Mouse (Mus musculus) c-Kit-positive CD71-positive TER-119-negative erythroid progenitor cells, embryonic 14.5 days (primary cell): Measurements from ENCODE around the gene Cks2.
A peak's percentile ranks its signal among the peaks of the same experiment; 100 is the strongest.
"Not testable (repeated sequence)": the region's sequence is repeated elsewhere in the genome, so short reads cannot be mapped to it uniquely, and the experiment has no call there.

Source experiments
- DNase-seq: peaks from one replicate; pipeline ENCODE4 v3.0.0-alpha.2; 2013; ENCODE audit warnings: low read depth

The Cks2 gene

GRCm38 (mm10) chr13:51644829-51645789 lies at the start of gene Cks2:
Gene Cks2, plus strand, starts transcription at chr13:51645232.
- peak; percentile 99 for DNase-seq

DNA sequence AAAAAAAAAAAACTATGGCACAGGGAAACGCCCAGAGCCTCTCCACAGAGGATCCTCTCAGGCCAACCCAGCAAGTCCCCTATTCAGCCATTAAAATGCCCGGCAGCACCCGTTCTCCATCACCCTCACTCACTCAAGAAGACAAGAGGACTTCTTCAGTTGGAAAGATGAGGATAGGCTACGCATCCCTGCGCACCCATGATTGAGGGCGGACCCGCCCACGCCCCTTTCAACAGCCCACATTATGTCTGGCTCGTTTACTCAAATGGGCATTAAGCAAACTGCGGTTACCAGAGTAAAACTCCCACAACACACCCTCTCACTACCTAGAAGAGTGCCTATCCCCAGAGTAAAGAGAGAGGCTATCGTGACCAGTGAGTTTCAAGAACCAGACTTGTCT lies 49.6 kb upstream of the Cks2 start:
- no peak for DNase-seq

GRCm38 (mm10) chr13:51598063-51598462 lies 47.0 kb upstream of the Cks2 start:
- no peak for DNase-seq

DNA sequence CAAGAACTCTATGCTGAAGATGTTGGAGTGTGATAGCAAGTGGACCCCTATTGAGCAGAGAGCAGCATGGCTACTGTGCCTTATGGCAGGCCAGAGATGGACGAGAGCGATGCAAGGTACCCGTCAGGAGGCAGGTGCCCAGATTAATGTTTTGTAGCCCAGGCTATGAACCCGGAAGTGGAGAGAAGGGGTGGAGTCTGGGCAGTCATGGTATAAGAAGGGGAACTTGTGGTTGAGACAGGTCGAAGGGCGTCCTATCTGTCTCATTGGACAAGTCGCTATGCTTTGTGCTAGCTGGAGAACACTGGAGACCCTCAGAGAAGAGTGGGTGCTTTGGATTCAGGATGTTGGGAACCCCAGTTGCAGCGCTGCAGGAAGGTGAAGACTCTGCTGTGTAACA lies 44.9 kb upstream of the Cks2 start:
- no peak for DNase-seq

DNA sequence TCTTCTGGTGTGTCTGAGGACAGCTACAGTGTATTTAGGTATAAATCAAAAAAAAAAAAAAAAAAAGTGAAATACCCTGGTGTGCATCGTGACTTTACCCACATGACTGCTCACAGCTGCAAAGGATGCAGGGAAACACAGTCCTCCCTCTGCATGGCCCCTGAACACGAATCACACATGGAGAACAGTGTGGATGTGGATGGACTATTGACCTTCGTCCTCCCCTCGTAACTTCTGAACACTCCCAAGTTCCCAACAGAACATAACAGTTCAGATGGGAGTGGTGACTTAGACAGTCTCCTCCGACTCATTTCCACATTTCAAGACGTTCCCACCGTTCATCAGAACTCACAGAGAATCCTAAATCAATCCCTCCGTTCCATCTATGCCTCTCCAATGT lies 42.3 kb upstream of the Cks2 start:
- DNase-seq: no peak

DNA sequence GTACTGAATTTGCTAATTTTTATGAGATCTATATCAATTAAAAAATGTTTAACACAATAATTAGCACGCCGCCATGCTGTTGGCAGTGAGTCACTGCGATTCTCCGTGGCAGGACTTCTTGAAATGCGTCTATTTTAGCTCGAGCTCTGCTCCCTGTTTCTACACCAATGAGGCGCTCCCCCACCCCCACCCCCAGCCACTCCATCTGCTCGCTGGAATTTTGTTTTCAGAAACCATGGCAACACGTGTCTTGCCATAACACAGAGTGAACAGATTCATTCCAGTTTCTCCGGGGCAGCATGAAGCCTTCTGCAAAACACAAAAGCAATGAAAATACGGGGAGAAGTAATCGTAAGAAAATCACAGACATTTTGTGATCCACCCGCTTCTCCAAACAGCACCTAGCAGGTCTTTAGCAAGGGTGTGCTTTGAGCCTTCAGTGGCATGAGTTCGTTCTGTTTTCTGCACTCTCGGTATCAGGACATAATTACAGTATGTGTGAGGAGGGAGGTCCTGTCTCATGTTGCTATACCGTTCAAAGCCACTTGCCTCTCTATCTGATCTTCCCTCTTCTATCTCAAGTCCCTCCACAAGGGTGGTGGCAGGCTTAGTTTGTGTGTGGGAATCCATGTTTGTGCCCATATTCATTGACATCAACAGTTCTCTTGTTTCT lies 41.7 kb upstream of the Cks2 start:
- no peak for DNase-seq

GRCm38 (mm10) chr13:51603894-51604244 lies 41.2 kb upstream of the Cks2 start:
- DNase-seq: no peak

DNA sequence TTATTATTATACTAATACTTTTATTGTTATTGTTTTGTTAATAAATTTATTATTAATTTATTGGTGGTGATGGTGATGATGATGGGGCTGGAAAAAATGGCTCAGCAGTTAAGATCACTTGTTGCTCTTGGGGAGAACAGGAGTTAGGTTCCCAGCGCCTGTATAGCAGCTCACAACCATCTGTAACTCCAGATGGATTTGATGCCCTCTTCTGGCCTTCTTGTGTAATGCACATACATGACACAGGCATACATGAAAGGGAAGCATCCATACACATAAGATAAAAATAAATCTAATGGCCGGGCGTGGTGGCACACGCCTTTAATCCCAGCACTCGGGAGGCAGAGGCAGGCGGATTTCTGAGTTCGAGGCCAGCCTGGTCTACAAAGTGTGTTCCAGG lies 35.8 kb upstream of the Cks2 start:
- no peak for DNase-seq

DNA sequence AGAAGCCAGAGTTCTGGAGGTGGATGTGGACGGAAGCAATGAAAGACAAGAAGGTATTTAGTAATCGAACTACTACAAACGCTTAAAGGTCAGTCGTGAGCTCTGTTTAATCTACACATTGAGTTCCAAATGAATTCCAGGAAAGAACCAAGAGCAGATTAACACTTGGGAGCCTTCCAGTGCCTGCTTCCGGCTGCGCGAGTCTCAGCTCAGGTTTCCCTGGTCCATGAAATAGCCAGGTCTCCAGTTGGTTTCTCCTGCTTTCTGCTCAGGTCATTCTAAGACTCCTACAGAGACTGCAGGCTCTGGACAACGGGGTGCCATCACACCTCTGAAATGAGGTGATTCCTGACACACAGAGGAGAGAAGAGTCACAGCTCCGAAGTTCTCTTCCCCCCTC lies 34.0 kb upstream of the Cks2 start:
- DNase-seq: no peak

GRCm38 (mm10) chr13:51611500-51611899 lies 33.5 kb upstream of the Cks2 start:
- DNase-seq: no peak

GRCm38 (mm10) chr13:51615815-51616214 lies 29.2 kb upstream of the Cks2 start:
- no peak for DNase-seq

GRCm38 (mm10) chr13:51616417-51617044 lies 28.5 kb upstream of the Cks2 start:
- no peak for DNase-seq

DNA sequence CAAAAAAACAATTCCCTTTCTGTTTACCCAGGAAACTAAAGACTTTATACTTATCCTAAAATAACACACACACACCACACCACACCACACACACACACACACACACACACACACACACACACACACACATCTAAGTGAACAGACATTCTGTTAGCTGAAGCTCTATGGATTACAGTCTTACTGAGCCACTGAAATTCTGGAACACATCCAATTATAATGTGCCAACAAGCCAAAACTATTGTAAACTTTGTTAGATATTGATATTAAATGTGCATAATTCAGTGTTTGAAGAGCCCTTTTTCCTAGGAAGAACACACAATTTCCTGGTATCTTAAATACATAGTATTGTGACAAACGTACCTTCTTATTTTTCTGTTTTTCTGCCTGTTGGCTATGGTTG lies 27.7 kb upstream of the Cks2 start:
- no peak for DNase-seq

GRCm38 (mm10) chr13:51617861-51618260 lies 27.2 kb upstream of the Cks2 start:
- DNase-seq: peak; percentile 54

GRCm38 (mm10) chr13:51618602-51619001 lies 26.4 kb upstream of the Cks2 start:
- no peak for DNase-seq

DNA sequence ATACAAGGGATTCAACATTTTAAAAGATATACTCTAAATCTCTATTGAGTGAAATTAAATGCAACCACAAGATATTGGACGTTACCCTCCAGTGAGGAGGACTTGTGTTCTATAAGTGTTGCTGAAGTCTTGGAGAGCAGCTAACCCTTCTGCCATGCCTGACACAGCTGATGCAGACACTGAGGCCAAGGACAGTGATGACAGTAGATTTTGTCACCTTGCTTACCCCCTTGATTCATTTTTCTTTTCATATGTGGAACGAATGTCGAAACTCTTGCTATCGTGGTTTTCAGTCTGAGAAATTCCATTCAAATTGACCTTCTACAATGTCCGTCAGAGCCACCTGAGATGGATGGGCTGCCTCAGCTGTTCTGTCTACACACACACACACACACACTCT lies 22.4 kb upstream of the Cks2 start:
- DNase-seq: no peak

GRCm38 (mm10) chr13:51623678-51624077 lies 21.4 kb upstream of the Cks2 start:
- DNase-seq: no peak

DNA sequence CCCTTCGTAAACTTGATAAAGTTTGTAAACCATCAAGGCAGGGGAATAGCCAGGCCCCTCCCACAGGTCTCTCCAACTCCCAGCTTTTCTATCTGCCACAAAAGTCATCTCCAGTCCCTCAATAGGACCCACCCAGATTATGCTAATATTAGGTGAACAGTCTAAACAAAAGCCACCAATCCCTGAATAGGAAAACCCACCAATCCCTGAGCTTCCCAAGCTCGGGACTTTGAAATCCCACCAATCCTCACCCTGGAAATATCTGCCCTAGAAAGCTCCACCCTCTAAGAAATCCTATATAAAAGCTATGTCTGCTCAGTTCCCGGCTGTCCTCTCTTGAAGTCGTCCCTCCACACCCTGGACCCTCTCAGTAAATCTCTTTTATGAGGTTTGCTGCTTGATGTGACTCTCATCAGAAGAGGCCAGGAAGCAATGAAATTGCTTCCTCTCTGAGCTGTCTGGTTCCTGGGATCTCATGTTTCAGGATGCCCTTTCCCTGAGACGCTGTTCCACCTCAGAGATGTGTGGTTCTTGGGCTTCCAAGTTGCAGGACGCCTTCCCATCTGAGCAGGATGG lies 16.7 kb upstream of the Cks2 start:
- DNase-seq: no peak

- DNase-seq: no peak
These were observed 13.6 kb upstream of the Cks2 start for GRCm38 (mm10) chr13:51631354-51631992.

- DNase-seq: no peak
These were observed 12.3 kb upstream of the Cks2 start for GRCm38 (mm10) chr13:51632560-51633218.

DNA sequence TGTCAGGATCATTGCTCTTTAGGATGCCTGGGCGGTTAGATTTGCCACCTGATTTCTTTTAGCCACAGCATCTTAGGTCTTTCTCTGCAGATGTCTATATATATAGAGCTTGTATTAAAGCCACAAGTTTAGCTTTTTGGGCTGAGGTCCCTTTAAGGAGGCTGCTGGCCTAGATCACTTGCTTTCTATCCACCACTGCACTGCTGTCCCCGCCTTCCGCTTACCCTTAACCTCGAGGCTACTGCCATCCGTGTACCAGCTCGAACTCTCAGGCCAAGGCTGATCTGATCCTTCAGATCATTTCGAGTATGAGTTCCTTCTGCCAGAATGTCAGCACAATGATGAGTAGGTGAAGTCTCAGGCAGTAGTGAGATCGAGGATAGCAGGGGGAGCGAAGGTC lies 9.6 kb upstream of the Cks2 start:
- DNase-seq: not testable (repeated sequence)

DNA sequence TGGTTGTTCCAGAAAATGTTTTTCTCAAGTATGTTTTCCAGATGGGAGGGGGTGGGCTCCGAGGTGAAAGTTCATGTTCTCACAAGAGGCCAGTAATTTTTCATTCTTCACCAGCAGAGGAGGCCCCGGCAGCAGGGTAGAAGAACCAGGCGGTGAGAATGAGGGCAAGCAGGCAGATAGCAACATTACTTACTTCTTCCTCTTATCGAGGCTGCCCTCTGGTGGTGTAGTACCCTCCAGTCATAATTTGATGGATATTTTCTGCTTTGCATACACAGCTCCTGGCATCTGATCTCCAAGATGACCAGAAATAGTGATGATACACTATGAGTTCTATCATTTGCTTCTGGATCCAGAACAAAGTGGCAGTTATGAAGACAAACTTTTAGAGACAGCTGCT lies 6.1 kb upstream of the Cks2 start:
- no peak for DNase-seq
